Comparison of ENCODE assay signal across 18 mouse cellular contexts in the genomic region with DNA sequence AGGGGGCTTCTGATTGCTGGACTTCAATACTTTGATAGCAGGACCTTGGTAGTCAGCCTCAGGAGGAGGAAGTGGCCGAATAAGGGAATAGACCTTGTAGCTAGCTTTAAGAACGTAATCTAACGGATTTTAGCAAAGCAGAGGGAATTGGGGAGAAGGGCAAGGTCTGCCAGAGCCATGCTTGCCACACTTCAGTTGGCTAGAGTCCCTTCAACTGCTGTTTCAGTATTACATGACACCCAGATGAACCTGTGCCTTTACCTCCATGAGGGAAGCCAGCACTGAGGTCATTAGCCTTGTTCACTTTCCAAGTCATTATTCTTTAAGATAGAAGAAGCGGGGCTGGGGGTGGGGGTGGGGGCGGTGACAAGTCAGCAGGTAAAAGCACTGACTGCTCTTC. TPM values are rescaled to one million over a fixed set of nuclear protein-coding genes. Genes with fewer than 3 reads are reported as not detected.
"Had no signal": no experiment of that assay in that cellular context is flagged by ENCODE, and none has a peak within 500 bp of the region (broad histone marks: within the 10 kb centered on the region; RNA-seq: fewer than 3 reads in every experiment).

No protein-coding gene starts in this region.

- H3K4me2 ChIP-seq: neural tube, embryonic 15.5 days; stomach, embryonic 15.5 days had no signal

- H3K9me3 ChIP-seq: neural tube, embryonic 15.5 days; stomach, embryonic 15.5 days had no signal

- H3K4me1 ChIP-seq: neural tube, embryonic 15.5 days; stomach, embryonic 15.5 days had no signal

- H3K4me3 ChIP-seq: neural tube, embryonic 15.5 days; stomach, embryonic 15.5 days had no signal

- H3K27ac ChIP-seq: neural tube, embryonic 15.5 days; stomach, embryonic 15.5 days; stomach, postnatal 0 days had no signal

- H3K9ac ChIP-seq: neural tube, embryonic 15.5 days; stomach, embryonic 15.5 days had no signal

- DNase-seq: retina, postnatal 1 day; right cerebral cortex, adult 18-20 months; right cerebral cortex, postnatal 14 days; right cerebral cortex, postnatal 25 days; right cerebral cortex, postnatal 4 days; spleen, adult 18-20 months; thymus, adult 18-20 months; thymus, adult 2 months; thymus, postnatal 14 days; thymus, postnatal 25 days; thymus, postnatal 36 days; thymus, postnatal 4 days had no signal

- H3K27me3 ChIP-seq: neural tube, embryonic 15.5 days; stomach, embryonic 15.5 days had no signal

- H3K36me3 ChIP-seq: neural tube, embryonic 15.5 days; stomach, embryonic 15.5 days had no signal

RNA-seq across cellular contexts. Expression of a gene that starts 14.5 kb away (rescaled TPM):
- total RNA-seq: neutrophil, adult 5-6 weeks had no signal

RNA-seq across cellular contexts. Expression of a gene that starts 18.0 kb away (rescaled TPM):
- total RNA-seq: neutrophil, adult 5-6 weeks had no signal
- polyA plus RNA-seq: small intestine, adult 2 months; spleen, adult 2 months had no signal
